Mouse (Mus musculus) cerebral cortex, adult 2 months (tissue): ENCODE measurements around the gene Epha1.

Source experiments
- WGBS: fragments of 180-500 bp; shearing (Covaris S2); methylation state at CpG from one replicate; pipeline ENCODE4 v1.1.7; 2018; 5-methylcytosine and 5-hydroxymethylcytosine counted together

Epha1 gene

GRCm38 (mm10) chr6:42372816-42373547 is at the start of gene Epha1:
Gene Epha1, minus strand, starts transcription at chr6:42373268.
- WGBS: 1% methylated on average over 36 of the region's 36 CpGs

- 81% methylated on average over 2 of the region's 2 CpGs for WGBS
These were observed 48.4 kb upstream of the Epha1 start for GRCm38 (mm10) chr6:42421439-42421838.

GRCm38 (mm10) chr6:42419443-42419842 is 46.4 kb upstream of the Epha1 start:
- 70% methylated on average over 2 of the region's 2 CpGs for WGBS

- WGBS: 98% methylated on average over 2 of the region's 2 CpGs
These were observed 32.1 kb upstream of the Epha1 start, which contains the start of gene Tas2r135 for GRCm38 (mm10) chr6:42405134-42405533. Gene Tas2r135, plus strand, starts transcription at chr6:42405434.

- WGBS: 100% methylated on average over 1 of the region's 1 CpGs
These were observed 26.9 kb upstream of the Epha1 start, which contains the start of gene Tas2r143 for GRCm38 (mm10) chr6:42399938-42400337. Gene Tas2r143, plus strand, starts transcription at chr6:42400238.

- WGBS: 100% methylated on average over 1 of the region's 1 CpGs
These were observed 25.9 kb upstream of the Epha1 start for GRCm38 (mm10) chr6:42398998-42399397.

GRCm38 (mm10) chr6:42398285-42398684 is 25.2 kb upstream of the Epha1 start:
- WGBS: 86% methylated on average over 3 of the region's 3 CpGs

- 79% methylated on average over 3 of the region's 3 CpGs for WGBS
These were observed 24.1 kb upstream of the Epha1 start for GRCm38 (mm10) chr6:42397041-42397657.

GRCm38 (mm10) chr6:42395960-42396809 is 23.1 kb upstream of the Epha1 start:
- 56% methylated on average over 9 of the region's 9 CpGs for WGBS

GRCm38 (mm10) chr6:42391796-42392330 is 18.8 kb upstream of the Epha1 start:
- 74% methylated on average over 2 of the region's 2 CpGs for WGBS

GRCm38 (mm10) chr6:42385635-42386034 is 12.6 kb upstream of the Epha1 start:
- 58% methylated on average over 4 of the region's 4 CpGs for WGBS

GRCm38 (mm10) chr6:42383360-42383759 is 10.3 kb upstream of the Epha1 start:
- WGBS: 90% methylated on average over 5 of the region's 5 CpGs

GRCm38 (mm10) chr6:42381916-42382381 is 8.9 kb upstream of the Epha1 start:
- WGBS: 77% methylated on average over 9 of the region's 9 CpGs

- 73% methylated on average over 2 of the region's 2 CpGs for WGBS
These were observed 8.2 kb upstream of the Epha1 start for GRCm38 (mm10) chr6:42381221-42381620.

GRCm38 (mm10) chr6:42380416-42381144 is 7.5 kb upstream of the Epha1 start:
- 42% methylated on average over 8 of the region's 8 CpGs for WGBS

- WGBS: 54% methylated on average over 3 of the region's 3 CpGs
These were observed 6.5 kb upstream of the Epha1 start for GRCm38 (mm10) chr6:42379551-42379950.

- 81% methylated on average over 5 of the region's 5 CpGs for WGBS
These were observed 4.2 kb upstream of the Epha1 start for GRCm38 (mm10) chr6:42377280-42377679.

GRCm38 (mm10) chr6:42376504-42377019 is 3.5 kb upstream of the Epha1 start:
- WGBS: 75% methylated on average over 6 of the region's 6 CpGs

GRCm38 (mm10) chr6:42376016-42376415 is 2.9 kb upstream of the Epha1 start:
- WGBS: 61% methylated on average over 4 of the region's 4 CpGs

- WGBS: 79% methylated on average over 2 of the region's 2 CpGs
These were observed 2.1 kb upstream of the Epha1 start for GRCm38 (mm10) chr6:42375131-42375530.

- 79% methylated on average over 4 of the region's 4 CpGs for WGBS
These were observed 1.6 kb upstream of the Epha1 start for GRCm38 (mm10) chr6:42374701-42375100.
